Mouse (Mus musculus) left cerebral cortex, adult 8-10 months (tissue): ENCODE measurements around the gene D930048N14Rik. TPM values are rescaled to one million over a fixed set of nuclear protein-coding genes. Genes with fewer than 3 reads are reported as not detected.
"Not testable (repeated sequence)": the region's sequence is repeated elsewhere in the genome, so short reads cannot be mapped to it uniquely, and the experiment has no call there.

Source experiments
- DNase-seq, 2 experiments: peaks; one replicate each; pipeline ENCODE4 v3.0.0; 2022; ENCODE audit warnings: low spot score in 2 of 2
- total RNA-seq, 4 experiments: library from RNA; stranded (reverse); gene quantifications; 2 replicates each; pipeline ENCODE4 v1.2.4; 2022

The D930048N14Rik gene
- 1 to 10 TPM; 1.6 to 2.8 (median 2.6) TPM for total RNA-seq

DNA sequence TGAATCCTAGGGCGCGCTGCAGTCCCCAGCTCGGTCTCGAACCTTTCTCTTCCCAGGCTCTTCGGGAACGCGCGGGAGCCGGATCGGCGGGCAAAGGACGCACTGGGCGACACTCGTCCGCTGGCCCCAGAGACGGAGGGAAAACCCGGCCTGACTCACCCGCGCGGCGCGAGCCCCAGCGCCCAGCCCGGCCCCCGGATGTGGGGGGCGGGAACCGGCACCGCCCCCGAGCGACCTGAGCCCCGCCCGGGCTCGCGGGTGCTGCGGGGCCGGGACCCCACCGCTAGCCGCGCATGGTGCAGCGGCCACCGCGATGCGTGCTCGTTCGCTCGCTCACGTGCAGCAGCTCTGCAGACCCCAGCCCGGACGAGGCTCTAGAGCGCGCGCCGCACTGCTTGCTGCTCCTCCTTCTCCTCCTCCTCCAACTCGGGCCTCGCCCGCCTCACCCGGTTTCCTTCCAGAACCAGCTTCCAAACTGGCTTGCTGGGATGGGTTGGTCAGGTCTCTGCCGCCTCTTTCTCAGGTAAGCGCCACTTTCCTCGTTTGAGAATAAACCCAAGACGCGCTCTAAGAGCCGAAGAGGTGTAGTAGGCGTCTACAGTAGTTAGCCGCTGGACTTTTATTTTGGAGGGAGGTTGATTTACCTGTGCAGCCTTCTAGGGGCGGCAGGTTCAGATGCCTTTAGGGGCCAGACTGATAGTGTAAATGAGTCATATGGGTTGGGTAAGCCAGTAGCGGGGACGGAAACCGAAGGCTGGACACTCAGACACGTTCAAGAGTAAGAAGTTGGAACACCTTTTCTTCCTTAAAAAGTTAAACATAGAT is at the start of gene D930048N14Rik, which contains the start of gene N4bp3:
D930048N14Rik (plus strand) TSS at position 264 of the 825 bp plus-strand sequence.
N4bp3 (minus strand) TSS at position 152 of the 825 bp plus-strand sequence.
- peak in 1 of 2 experiments; percentile 11 for DNase-seq

- DNase-seq, result no peak
Observed at GRCm38 (mm10) chr11:51602253-51602652, 48.5 kb upstream of the D930048N14Rik start.

- DNase-seq, result peak in 1 of 2 experiments; percentile 66
Observed at GRCm38 (mm10) chr11:51605602-51606446, 44.9 kb upstream of the D930048N14Rik start.

DNA sequence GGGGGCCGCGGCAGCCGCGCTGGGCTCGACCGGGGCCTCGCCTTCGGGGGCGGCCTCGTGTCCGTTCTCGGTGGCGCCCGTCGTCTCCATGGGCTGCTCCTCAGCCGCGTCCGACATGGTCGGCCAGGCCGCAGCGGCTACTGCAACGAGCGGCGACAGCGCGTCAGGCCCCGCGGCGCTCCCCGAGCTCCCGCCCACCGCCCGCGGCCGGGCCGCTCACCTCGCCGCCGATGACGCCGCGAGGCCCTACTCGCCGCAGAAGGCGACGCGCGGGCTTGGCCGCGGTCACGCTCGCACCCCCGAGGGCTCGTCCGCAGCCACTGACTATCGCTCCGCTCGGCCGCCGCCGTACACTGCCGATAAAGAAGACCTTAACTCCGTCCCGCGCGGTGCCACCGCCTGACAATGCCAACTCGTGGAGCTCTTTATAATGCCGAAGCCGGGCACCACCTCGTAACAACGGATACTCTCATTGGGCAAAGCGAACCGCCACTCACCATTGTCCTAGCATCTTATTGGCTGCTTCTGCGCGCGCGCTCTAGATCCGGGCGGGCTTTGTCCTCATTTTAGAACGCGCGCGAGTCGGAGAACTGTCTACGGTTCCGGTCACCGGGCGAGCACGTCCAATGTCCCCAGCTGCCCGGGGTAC is 44.2 kb upstream of the D930048N14Rik start, which contains the start of gene Hnrnpab:
Hnrnpab (minus strand) TSS at position 401 of the 649 bp plus-strand sequence.
- DNase-seq, result peak; percentile 96 to 97

GRCm38 (mm10) chr11:51607096-51607738 is 43.5 kb upstream of the D930048N14Rik start:
- no peak for DNase-seq

DNA sequence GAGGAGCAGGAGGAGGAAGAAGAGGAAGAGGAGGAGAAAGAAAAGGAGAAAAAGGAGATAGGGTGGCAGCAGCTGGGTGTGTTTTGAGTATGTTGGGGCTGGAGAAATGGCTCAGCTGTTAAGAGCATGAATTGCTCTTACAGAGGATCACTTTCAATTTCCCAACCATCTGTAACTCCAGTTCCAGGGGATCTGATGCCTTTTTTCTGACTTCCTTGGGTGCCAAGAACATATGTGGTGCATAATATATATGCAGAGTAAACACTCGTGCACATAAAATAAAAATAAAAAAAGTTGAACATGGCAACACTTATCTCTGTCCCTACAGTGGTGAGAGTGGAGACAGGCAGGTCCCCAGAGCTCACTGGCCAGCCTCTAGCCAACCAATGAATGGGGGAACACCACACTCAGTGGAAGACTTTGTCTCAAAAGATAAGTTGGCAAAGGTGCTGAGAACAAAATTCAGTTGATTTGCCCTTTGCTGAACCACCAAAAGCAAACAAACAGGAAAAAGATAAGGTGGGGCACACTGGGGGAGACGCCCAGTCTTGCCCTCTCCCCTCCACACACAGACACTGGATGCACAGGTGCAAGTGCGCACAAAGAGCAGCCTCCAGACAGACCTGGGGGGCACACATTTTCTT is 41.4 kb upstream of the D930048N14Rik start:
- DNase-seq, result no peak

DNA sequence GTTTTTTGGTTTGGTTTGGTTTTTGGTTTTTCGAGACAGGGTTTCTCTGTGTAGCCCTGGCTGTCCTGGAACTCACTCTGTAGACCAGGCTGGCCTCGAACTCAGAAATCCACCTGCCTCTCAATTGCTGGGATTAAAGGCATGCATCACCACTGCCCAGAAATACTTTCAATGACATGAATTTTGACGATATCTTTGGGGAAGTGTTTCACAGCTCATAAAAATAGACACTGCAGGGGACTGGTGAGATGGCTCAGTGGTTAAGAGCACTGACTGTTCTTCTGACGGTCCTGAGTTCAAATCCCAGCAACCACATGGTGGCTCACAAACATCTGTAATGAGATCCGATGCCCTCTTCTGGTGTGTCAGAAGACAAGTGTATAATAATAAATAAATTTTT is 40.8 kb upstream of the D930048N14Rik start:
- DNase-seq, result not testable (repeated sequence)

DNA sequence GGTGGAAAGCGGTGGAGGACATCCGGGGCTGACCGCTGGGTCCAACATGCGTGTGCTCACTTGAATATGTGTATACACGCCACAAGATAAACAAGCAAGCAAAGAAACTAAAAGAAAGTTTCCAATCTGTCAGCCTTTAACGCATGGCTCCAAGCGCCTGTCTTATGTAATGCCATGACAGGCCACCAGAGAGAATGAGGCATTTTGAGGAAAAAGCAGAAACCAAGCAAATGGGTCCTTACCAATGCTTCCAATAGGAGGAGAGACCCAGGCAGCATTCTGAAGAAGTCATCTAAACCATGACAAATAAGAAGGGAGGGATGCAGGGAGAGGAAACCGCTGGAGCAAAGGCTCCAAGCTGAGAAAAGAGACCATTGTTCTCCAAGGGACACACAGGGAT is 36.5 kb upstream of the D930048N14Rik start:
- no peak for DNase-seq

- DNase-seq, result no peak
Observed at GRCm38 (mm10) chr11:51615129-51615528, 35.6 kb upstream of the D930048N14Rik start.

DNA sequence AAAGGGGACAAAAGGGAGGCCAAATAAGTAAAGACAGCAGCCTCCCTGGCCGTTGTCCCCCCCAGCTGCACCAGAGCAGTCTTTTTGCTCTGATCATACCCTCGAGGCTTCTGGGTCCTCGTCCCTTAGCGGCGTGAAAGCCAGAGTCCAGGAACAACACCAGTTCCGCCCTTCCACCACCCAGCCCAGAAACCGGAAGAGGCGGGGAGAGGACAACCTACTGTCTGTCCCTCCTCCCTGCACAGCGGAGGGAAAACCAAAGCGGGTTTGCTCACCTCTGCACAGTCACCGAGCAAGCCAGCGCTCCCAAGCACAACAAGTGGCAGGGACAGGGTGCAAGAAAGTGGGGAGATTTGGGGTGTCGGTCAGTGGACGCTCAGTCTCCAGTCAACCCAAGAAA is 35.2 kb upstream of the D930048N14Rik start:
- no peak for DNase-seq

DNA sequence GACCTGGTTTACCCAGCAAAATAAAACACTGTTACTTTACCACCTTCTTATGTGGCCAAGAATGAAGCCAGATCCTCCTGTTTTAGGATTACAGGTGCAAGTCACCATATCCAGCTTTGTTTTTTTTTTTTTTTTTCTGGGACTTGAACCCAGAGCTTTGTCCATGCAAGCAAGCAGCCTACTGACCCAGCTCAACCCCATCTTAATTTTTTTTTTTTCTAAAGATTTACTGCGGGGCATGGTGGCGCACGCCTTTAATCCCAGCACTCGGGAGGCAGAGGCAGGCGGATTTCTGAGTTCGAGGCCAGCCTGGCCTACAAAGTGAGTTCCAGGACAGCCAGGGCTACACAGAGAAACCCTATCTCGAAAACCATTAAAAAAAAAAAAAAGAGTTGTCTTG is 34.6 kb upstream of the D930048N14Rik start:
- not testable (repeated sequence) for DNase-seq

- no peak for DNase-seq
Observed at GRCm38 (mm10) chr11:51617693-51618092, 33.1 kb upstream of the D930048N14Rik start.

DNA sequence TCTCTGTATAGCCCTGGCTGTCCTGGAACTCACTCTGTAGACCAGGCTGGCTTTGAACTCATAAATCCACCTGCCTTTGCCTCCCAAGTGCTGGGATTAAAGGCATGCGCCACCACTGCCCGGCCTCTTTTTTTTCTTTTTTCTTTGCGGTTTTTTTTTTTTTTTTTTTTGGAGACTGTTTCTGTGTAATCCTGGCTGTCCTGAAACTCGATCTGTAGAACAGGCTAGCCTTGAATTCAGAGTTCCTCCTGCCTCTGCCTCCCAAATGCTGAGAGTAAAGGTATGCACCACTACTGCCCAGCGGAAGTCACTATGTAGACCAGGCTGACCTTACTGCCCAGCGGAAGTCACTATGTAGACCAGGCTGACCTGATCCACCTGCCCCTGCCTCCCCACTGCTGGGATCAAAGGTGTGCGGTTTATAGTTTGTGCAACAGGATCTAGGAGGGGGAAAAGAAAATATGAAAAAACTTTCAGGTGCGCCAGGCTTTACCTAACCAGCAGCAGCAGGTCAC is 31.8 kb upstream of the D930048N14Rik start:
- no peak for DNase-seq

GRCm38 (mm10) chr11:51619409-51620060 is 31.2 kb upstream of the D930048N14Rik start, which contains the start of gene Nhp2:
Nhp2 (plus strand) TSS chr11:51619735.
- peak; percentile 79 to 95 for DNase-seq

DNA sequence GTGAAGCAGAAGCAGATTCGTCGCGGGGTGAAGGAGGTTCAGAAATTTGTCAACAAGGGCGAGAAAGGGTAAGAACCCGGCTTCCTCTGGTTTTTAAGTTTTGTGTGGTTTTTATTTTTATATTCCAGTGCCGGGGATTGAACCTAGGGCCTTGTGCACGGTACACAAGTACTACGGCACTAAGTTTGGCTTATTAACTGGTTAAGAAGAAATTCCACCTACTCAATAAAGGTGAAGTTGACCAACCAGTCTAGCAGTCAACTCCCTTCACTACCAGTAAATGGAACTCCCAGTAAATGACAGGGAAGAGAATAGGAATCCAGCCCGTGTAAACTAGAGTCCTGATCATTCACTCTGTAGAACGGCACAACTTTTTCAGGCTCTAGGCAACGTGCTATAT is 30.7 kb upstream of the D930048N14Rik start:
- no peak for DNase-seq

DNA sequence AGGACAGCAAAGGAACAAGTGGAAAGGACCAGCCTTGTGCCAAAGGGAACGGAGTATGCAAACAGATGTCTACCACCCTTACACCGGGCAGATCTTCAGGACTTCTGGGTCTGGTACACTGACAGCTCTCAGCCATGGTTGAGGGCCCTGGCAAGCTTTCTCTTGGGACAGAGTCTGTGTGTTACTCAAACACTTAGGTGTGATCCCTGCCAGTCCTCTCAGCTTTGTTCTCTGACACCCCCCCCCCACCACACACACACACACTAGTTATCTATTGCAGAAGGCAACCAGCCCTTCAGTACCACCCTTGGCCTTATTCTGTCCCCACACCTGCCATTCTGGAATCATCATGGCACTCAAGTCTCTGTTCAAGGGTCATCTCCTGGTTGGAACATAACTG is 29.0 kb upstream of the D930048N14Rik start:
- DNase-seq, result no peak

GRCm38 (mm10) chr11:51622971-51623491 is 27.7 kb upstream of the D930048N14Rik start:
- peak in 1 of 2 experiments; percentile 92 for DNase-seq

- no peak for DNase-seq
Observed at GRCm38 (mm10) chr11:51625187-51625820, 25.4 kb upstream of the D930048N14Rik start.

- DNase-seq, result peak in 1 of 2 experiments; percentile 61
Observed at GRCm38 (mm10) chr11:51627425-51627824, 23.3 kb upstream of the D930048N14Rik start.
